Mouse (Mus musculus) layer of hippocampus, postnatal 10 days (tissue): ENCODE results near the gene Rhoa. TPM values are rescaled to one million over a fixed set of nuclear protein-coding genes. Genes with fewer than 3 reads are reported as not detected.

Source experiments
- DNase-seq, 2 experiments: peaks; one replicate each; pipeline ENCODE4 v3.0.0; 2021; ENCODE audit warnings: low spot score in 2 of 2
- total RNA-seq, 2 experiments: library from RNA; stranded (reverse); gene quantifications; 2 replicates each; pipeline ENCODE4 v1.2.3; 2021

Gene Rhoa
- total RNA-seq, 2 experiments from 2014 or later = 212 to 222 TPM

DNA sequence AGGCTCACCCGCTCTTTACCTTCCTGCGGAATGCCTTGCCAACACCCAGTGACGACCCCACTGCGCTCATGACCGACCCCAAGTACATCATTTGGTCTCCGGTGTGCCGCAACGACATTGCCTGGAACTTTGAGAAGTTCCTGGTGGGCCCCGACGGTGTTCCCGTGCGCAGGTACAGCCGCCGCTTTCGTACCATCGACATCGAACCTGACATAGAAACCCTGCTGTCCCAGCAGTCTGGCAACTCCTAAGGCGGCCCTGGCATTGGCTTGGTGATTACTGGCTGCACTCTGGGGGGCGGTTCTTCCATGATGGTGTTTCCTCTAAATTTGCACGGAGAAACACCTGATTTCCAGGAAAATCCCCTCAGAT lies 33.9 kb downstream of the Rhoa start:
- peak in 1 of 2 experiments; percentile 12 for DNase-seq

DNA sequence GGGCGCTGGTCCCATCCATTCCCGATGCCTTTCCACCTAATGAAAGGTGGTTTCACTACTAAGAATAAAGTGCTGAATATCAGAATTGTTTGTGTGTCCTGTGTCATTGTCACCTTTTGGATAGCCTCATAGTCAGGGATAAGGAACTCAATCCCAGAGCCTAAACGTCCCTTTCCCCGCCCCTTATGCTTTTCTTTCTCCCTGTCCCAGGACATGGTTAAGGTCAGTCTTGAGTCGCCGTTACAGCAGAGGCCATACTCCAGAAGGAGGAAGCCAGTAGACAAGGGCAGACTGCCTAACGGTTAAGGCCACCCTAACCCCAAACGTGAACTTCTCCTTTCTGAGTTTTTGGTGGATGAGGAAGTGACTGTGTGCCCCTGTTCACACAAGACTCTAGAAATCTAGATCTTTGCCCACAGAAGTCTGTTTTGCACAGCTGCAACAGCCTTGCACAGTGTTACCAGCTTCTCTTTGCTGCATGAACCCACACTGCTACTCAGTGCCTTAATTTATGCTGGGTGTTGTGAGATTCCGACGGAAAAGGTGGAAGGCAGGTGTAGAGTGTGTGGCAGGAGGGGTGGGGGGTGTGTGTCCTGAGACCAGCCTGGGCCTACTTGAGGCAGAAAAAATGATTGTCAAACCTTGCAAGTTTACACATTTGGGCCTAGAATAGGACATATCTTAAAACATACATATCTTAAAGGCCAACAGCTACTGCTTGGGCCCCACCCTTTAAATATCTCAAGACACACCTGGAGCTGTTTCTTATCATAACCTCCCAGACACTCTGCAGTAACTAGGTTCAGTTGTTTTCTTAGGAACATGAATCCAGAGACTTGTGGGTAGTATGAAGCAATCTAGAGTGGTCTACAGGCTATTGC lies 34.6 kb downstream of the Rhoa start:
- no peak for DNase-seq

DNA sequence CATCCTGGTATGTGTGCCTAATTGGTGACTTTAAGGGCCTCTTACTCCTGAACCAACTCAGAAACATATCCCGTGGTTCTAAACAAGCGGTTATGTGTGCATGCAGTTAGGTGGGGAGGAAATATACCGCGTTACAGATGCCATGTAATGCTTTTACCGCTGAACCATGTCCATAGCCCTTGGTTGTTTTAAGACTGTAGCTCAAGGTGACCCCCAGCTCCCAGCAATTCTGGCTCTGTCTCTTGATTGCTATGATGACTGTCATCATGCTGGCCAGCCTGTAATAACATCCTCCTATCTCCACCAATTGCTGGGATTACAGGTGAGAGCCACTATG lies 35.2 kb downstream of the Rhoa start:
- no peak for DNase-seq

DNA sequence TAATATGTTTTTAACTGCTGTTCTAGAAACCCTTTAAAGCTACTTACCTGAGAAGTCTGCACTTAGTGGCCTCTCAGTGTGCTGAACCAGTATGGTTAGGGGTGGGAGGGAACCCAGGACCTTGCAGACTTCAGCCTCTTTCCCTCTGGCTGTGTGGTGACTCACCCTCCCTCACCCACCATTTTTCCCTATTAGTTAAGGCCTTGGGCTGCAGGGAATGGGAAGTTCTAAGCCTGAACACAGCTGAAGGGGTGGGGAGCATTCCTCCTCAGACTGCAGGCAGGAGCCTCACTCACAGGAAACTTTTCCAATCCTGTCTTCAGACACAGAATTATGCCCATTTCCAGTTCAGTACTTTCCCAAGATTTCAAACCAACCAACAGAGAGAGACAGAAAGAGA lies 35.9 kb downstream of the Rhoa start:
- no peak for DNase-seq

DNA sequence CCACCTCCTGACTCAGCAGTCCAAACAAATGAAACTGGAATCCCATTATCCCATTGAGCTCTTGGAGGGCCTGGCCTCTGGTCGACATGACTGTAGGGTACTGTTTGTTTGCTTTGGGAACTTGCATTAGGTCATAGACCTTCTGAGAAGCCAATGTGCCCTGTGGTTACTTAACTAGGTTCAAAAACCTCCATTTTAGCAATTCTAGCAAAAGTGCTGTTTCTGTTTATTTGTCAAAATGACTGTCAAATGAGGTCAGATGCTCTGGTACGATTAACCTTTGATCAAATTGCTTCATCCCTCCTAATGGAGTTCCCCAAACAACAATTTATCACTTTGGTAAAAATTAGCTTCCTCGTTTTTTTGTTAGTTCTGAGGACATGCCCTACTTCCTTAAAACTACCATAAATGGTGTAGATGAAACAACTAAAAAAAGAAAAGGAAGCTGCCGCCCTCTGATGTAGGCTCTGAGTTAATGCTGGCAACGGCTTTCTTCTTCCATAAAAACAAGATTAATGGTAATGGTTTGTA lies 36.4 kb downstream of the Rhoa start:
- no peak for DNase-seq

DNA sequence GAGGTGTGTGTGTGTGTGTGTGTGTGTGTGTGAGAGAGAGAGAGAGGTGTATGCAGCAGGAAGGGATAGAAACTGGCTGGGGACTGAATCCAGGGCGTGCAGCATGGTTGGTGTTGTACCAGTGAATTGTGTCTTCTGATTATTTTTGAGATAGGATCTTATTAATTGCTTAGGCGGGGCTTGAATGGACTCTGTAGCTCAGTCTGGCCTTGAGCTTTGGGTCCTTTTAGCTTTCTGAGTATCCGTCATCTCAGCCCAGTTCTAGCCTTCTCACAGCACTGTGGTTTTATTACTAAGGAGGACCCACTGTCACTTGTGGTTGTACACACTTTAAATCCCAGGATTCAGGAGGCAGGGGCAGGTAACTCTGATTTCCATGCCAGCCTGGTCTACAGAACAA lies 37.4 kb downstream of the Rhoa start:
- no peak for DNase-seq

DNA sequence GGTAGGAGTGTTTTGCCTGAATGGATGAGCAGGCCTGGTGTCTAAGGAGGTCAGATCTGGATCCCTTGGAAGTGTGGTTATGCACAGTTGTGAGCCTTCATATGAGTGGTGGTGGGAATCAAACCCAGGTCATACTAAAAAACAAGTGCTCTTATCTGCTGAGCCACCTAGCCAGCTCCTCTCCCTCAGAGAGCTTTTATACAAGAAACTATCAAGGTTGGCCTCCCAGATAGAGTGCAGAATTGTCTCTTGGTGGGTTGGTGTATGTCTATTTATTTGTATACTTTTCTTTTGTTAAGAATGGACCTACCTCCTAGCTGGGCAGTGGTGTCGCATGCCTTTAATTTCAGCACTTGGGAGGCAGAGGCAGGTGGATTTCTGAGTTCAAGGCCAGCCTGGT lies 37.9 kb downstream of the Rhoa start:
- DNase-seq = no peak

DNA sequence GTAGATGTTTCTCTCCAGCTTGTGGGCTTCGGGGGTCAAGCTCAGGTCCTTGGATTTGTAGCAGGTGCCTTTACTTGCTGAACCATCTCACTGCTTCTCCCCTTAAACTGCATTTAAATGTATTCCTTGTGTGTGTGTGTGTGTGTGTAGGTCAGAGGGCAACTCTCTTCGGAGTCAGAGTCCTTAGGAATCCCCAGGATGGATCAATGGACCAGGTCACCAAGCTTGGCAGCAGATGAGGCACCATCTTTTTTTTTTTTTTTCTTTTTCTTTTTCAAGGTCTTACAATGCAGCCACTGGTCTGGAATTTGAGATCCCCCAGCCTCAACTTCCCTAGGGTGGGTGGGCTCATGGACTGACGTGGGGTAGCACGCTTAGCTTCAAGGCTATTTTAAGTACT lies 38.5 kb downstream of the Rhoa start:
- DNase-seq = no peak

DNA sequence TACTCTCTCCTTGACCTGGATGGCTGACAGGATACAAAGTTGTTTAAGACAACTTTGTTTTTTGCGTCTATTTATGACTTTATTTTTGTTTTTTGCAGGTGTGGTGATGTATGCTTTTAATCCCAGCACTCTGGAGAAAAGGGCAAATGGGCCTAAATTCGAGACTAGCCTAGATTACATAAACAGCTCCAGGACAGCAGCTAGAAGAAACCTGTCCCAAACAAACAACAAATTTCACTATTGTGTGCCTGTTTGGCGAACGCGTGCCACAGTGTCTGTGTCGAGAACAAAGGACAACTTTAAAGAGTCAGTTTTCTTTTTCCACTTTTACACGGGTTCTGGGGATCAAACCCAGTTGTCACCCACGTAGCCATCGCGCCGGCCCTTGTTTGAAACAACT lies 41.1 kb downstream of the Rhoa start:
- no peak for DNase-seq

DNA sequence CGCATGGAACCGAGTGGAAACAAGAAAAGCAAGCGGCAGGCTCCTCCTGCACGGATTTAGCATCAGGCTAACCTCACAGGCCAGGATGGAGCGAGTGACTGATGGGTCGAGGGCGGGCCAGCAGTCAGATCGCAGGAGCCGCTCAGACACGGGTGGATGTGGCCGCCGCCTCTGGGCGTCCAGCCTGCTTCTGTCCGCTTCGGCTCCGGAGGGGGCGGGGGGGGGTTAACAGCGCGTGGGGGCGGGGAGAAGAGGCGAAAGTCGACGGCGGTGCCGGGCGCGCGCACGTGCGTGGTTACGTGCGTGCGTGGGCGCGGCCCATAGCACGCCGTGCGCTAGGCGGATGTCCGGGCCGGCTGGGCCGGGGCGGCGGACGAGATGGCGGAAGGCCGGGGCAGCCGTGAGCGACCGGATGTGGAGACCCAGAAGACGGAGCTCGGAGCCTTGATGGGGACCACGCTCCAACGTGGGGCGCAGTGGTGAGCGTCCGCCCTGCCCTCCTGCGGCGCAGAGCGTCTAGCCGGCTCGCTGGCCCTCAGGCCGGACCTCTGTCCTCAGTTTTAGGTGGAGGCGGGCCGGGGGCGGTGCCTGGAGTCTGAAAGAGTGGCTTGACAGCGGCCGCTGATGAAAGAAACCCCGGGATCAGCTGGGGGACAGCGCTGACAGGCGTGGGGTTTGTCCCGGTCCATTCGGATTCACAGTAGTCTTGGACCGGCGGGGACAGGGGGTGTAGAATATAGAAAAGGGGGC lies 41.8 kb downstream of the Rhoa start, which contains the start of gene Usp4:
Gene Usp4, plus strand, starts transcription at position 314 of the 750 bp plus-strand sequence.
- peak; percentile 78 to 88 for DNase-seq

DNA sequence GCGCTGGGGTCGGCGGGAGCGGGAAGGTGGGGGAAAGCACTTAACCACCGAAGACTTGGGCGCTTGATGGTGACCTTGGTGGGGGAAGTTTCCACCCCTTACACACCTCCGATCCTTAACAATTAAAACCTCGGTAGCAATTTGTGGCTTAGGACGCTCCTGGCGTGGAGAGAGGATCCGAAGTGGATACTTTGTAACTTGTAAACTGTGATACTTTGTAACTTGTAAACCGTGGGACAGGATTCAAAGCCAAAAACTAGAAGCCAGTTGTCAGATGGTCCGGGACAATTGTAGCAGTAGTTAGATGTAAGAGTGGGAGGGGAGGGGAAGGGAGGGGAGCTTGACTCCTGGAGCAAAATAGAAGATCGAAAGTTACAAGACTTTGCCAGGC lies 42.4 kb downstream of the Rhoa start:
- DNase-seq = no peak

DNA sequence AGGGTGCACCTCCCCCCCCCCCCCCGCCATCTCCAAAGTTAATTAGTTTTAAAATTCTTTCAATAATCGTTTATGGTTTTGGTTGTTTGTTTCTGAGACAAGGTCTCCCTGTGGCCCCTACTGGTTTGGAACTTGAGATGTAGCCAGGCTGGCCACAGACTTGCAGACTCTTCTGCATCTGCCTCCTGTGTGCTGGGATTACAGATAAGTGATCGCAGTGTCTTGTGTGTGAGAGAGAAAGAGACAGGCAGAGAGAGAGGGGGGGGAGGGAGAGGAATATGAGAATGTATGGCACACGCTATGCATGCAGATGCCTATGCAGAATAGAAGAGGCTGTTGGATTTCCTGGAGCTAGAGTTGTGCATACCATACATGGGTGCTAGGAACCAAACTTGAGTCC lies 43.8 kb downstream of the Rhoa start:
- no peak for DNase-seq

DNA sequence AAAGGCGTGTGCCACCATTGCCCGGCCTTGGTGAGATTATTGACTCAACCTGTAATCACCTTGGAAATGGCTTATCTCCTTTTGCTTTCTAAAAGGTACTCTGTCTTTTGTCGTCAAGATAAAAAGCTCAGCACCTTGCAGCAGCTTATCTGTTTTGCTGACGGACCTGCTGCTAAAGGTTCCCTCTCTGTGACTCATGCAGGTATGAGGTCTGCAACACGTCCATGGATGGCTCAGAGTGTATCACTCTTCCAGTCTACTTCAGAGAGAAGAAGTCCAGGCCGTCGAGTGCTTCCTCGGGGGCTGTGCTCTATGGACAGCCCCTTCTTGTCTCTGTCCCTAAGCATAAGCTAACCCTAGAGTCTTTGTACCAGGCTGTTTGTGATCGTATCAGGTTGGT lies 72.3 kb downstream of the Rhoa start:
- DNase-seq = no peak

DNA sequence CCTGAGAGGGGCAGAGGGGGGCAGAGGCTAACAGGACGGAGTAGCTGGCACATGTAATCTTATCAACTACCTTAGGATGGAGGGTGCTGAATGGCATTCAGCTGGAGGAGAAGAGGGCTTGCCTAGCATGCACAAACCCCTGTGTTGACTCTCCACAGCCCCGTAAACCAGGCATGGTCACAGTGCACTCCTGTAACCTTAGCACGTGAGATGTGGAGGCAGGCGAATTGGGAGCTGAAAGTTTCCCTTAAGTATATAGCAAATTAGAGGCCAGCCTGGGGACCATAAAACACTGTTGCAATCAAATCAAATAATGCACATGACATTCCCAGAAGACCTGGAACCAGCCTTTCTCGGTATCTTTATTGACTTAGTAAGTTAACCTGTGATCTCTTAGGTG lies 72.8 kb downstream of the Rhoa start:
- DNase-seq = no peak

DNA sequence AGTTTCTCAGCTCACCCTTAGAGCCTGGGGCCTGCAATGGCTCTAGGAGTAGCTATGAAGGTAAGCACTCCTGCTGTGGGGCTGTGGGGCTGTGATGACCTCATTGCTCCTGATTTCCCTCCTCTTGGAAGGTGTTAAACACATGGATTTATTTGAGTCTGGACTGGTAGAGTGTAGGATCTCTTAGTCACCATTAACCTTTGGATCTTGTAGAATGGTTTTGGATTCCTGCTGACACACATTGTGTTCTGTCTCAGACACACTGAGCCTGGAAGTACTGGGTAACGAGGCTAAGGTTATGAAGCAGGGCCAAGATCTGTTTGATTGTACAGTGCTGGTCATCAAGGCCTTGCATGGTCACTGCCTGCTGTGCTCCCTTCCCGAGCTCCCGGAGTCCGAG lies 73.4 kb downstream of the Rhoa start:
- no peak for DNase-seq

DNA sequence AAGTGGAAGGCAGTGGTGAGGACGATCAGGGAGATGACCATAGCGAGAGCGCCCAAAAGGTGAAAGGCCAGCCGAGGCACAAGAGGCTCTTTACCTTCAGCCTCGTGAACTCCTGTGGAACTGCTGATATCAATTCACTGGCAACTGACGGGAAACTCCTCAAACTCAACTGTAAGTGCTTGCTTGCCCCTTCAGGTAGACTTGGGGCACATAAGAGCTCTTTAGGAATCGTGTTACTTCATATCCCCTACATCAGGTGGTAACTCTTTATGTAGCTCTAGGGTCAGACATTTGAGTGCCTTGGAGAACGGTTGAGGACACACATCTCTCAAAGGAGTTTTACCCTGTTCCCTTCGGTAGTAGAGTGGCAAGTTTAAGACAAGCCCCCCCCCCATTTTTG lies 75.5 kb downstream of the Rhoa start:
- no peak for DNase-seq

DNA sequence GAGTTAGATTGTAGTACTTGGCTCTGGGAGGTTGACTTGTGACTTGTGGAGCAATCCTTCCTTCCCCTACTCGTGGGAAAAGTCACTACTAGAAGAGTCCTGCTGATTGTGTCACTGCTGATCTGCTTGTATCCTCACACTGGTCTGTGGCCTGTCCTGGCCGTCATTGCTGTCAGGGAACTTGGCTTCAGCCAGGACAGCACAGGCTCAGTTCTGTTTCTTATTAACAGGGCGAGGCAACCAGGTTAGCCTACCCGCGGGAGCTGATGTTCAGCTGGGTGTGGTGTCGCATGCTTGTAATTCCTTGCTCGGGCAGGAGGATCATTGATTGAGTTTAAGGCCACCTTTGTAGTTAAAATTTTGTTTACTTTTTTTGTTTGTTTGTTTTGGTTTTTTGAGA lies 79.1 kb downstream of the Rhoa start:
- no peak for DNase-seq

DNA sequence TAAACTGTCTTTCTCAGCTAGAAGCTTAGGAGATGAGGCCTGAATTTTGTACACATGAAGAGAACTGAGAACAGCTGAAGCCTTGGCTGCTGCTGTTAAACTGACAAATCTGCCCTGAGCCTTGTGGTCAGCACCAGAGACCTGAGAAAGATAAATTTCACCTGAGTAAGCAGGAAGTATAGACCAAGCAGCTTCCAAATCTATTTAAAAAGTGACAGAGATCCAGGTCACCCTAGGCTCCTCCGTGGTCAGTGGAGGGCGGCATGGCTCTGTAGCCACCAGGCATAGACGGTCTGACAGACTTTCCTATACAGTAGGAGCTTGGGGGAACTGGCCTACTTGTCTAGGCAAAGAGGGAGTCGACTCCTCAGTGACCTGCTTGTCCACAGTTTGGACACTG lies 80.9 kb downstream of the Rhoa start:
- no peak for DNase-seq
